Mouse (Mus musculus) embryonic facial prominence, embryonic 11.5 days (tissue): ENCODE data around the gene Ppm1j. TPM values are rescaled to one million over a fixed set of nuclear protein-coding genes. Genes with fewer than 3 reads are reported as not detected.

Experiments used
- ATAC-seq: fragments of 200-750 bp; cut with Nextera tagmentation; replicated peaks from 2 replicates; pipeline ENCODE4 v1.8.0; 2017; ENCODE audit warnings: low read depth; ENCODE audit not compliant: insufficient number of reproducible peaks, low FRiP score, low TSS enrichment
- DNase-seq: peaks from one replicate; pipeline ENCODE4 v3.0.0-alpha.2; 2015; ENCODE audit warnings: low spot score
- H3K27ac ChIP-seq: fragments of 300-500 bp; sonication (generic); replicated peaks from 2 replicates; pipeline ENCODE4 v1.5.1; 2014; ENCODE audit warnings: mild to moderate bottlenecking, low read depth, low read length, control low read depth
- H3K27me3 ChIP-seq: fragments of 300-500 bp; sonication (generic); 2 replicates; pipeline ENCODE4 v1.6.1; 2014; ENCODE audit warnings: mild to moderate bottlenecking, low read length, moderate library complexity, mixed read lengths; ENCODE audit not compliant: control insufficient read depth, insufficient read depth
- H3K36me3 ChIP-seq: fragments of 300-500 bp; sonication (generic); replicated peaks from 2 replicates; pipeline ENCODE4 v1.6.1; 2014; ENCODE audit warnings: low read depth, mild to moderate bottlenecking, low read length, moderate library complexity, mixed read lengths; ENCODE audit not compliant: control insufficient read depth, insufficient read depth
- H3K4me1 ChIP-seq: fragments of 300-500 bp; sonication (generic); 2 replicates; pipeline ENCODE4 v1.6.1; 2014; ENCODE audit warnings: low read length, mixed read lengths; ENCODE audit not compliant: control insufficient read depth, insufficient read depth
- H3K4me2 ChIP-seq: fragments of 300-500 bp; sonication (generic); 2 replicates; pipeline ENCODE4 v1.6.1; 2014; ENCODE audit warnings: low read depth, mild to moderate bottlenecking, control low read depth, low read length, moderate library complexity
- H3K4me3 ChIP-seq: fragments of 300-500 bp; sonication (generic); 2 replicates; pipeline ENCODE4 v1.5.1; 2014; ENCODE audit warnings: low read depth, low read length, control low read depth
- H3K9ac ChIP-seq: fragments of 300-500 bp; sonication (generic); replicated peaks from 2 replicates; pipeline ENCODE4 v1.6.1; 2014; ENCODE audit warnings: mild to moderate bottlenecking, control low read depth, low read length
- H3K9me3 ChIP-seq: fragments of 300-500 bp; sonication (generic); replicated peaks from 2 replicates; pipeline ENCODE4 v1.6.1; 2016; ENCODE audit warnings: mild to moderate bottlenecking, low read length, inconsistent platforms, mixed read lengths; ENCODE audit not compliant: control insufficient read depth
- WGBS: fragments of 180-500 bp; shearing (Covaris S2); extraction: QIAGEN DNeasy Blood & Tissue Kit; methylation state at CpG from one replicate; pipeline ENCODE4 v1.1.7; 2014; 5-methylcytosine and 5-hydroxymethylcytosine counted together
- polyA plus RNA-seq: library from polyadenylated mRNA; unstranded; fragments of >200 nt; fragmentation: Nextera tagmentation; extraction: Ambion mirVana; gene quantifications from 2 replicates; pipeline ENCODE4 v1.2.1, GENCODE M21; 2014

The Ppm1j gene
- polyA plus RNA-seq, 1 experiment from 2014 or later = 2.1 TPM

DNA sequence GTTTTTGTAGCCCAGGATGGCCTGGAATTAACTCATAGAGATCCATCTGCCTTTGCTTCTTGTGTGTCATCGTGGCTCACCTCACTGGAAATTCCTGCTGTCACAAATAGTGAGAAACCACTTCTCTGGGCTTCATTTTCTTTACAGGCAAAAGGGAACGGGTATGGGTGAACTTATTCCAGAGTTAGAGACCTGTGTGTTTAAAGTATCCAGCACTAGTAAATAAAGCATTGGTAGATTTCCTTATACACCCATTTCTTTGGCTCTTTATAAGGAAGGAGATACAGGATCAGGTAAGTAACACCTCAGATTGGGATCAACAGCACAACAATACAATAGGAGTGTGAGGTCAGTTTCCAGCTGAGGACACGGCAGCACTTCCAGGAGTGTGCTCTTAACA, 7.2 kb downstream of the Ppm1j start, which contains the start of gene Rhoc:
Gene Rhoc (plus strand): TSS at position 301 of the 400 bp plus-strand sequence.
- H3K4me2 ChIP-seq = peak within 1 kb of the TSS; percentile 65
- H3K4me3 ChIP-seq = peak within 1 kb of the TSS; percentile 61
- no peaks in the 10 kb centered on the region; the same call in 1 of the 2 replicates for H3K36me3 ChIP-seq
- H3K9ac ChIP-seq = peak within 1 kb of the TSS; percentile 76
- H3K27ac ChIP-seq = peak within 1 kb of the TSS; percentile 56; the same call in 1 of the 2 replicates
- peaks cover 9% of the 10 kb centered on the region for H3K27me3 ChIP-seq
- peaks cover 8% of the 10 kb centered on the region for H3K4me1 ChIP-seq
- ATAC-seq = no peak
- DNase-seq = no peak
- 32% methylated on average over 3 of the region's 3 CpGs for WGBS
- no peaks in the 10 kb centered on the region for H3K9me3 ChIP-seq

DNA sequence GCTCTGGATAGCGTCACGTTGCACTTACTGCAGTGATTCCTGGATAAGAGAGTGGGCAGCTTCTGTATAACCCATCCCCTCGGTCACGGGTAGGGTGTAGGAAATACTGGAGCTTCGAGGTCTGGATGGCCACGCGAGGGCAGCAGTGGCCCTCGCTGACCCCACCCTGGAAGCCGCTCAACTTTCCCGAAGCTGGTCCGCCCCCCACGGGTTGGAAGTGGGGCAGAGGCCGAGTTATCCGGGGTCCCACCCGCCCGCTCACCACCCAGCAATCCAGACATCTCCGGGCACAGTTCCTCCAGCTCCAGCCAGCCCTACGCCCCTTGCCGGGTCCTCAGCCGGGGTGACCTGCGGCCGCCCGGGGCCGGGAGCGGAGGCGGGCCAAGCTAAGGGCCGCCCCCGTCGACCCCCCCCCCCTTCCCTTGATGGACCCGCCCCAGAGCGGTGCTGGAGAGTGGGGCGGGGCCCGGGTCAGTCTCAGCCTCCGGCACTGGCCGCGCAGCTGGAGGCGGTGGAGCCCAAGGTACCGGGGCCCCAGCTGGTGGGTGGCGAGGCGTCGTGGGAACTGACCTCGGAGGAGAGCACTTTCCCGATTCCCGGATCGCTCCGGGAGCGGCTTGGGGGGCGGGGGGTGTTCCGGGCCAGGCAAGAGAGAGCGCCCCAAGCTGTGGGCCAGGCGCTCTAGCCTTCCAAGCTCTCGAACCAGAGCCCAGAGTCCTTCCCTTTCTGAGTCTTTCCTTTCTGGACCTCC, 7.9 kb downstream of the Ppm1j start:
- DNase-seq = peak; percentile 83
- Histone ChIP-seq H3K4me1 (peaks cover 8% of the 10 kb centered on the region), H3K27me3 (peaks cover 3% of the 10 kb centered on the region; the same call in 1 of the 2 replicates)

DNA sequence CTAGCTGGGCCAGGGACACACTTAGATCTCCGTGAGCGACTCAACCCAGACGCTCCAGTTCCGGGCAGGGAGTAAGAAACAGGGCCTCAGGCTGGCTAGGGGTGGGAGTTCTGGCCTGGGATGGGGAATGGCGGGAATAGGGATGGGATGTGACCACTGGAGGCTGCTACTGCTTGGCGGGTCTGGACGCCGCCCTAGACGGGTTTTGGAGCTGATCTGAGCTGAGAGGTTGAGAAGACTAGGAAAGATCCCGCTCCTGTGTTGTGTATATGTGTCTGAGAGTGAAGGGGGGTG, 8.4 kb downstream of the Ppm1j start:
- peak; percentile 52 for DNase-seq
- Histone ChIP-seq H3K27ac (peak overlapping the region; percentile 56; the same call in 1 of the 2 replicates), H3K27me3 (no peaks in the 10 kb centered on the region; the same call in 1 of the 2 replicates), H3K4me2 (peak overlapping the region; percentile 65), H3K9me3 (no peaks in the 10 kb centered on the region), H3K4me1 (peaks cover 12% of the 10 kb centered on the region), H3K4me3 (peak overlapping the region; percentile 61), H3K9ac (peak overlapping the region; percentile 76), H3K36me3 (no peaks in the 10 kb centered on the region; the same call in 1 of the 2 replicates)
- peak; percentile 5 for ATAC-seq
- WGBS = 0% methylated on average over 10 of the region's 10 CpGs

More for the DNA sequence above, 7.9 kb downstream of the Ppm1j start:
- H3K4me3 ChIP-seq = peak overlapping the region; percentile 61
- H3K9ac ChIP-seq = peak overlapping the region; percentile 76
- under 1% methylated on average over 42 of the region's 52 CpGs for WGBS
- H3K27ac ChIP-seq = peak overlapping the region; percentile 56; the same call in 1 of the 2 replicates
- peak; percentile 85 for ATAC-seq
- no peaks in the 10 kb centered on the region; the same call in 1 of the 2 replicates for H3K36me3 ChIP-seq
- peak overlapping the region; percentile 65 for H3K4me2 ChIP-seq
- no peaks in the 10 kb centered on the region for H3K9me3 ChIP-seq

DNA sequence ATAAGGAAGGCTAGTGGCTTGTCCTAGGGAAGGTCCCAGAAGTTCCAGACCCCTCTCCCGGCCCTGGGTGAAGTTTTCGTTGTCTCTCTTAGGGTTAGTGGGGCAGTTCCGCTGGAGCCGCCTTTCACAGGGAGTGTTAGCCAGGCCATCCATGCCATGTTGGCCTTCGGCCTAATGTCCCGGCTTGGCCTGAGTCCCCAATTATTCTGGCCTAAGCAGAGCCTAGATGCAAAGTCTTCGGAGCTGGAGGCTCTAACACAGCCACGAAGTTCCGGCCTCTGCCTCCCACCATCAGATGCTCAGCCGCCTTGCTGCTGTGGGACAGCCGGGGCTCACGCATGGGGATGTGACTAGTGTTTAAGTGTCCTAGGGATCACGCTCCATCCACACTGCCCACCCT, 9.0 kb downstream of the Ppm1j start:
- Histone ChIP-seq H3K4me2 (peak overlapping the region; percentile 65), H3K27ac (peak overlapping the region; percentile 72), H3K4me1 (peaks cover 14% of the 10 kb centered on the region), H3K27me3 (no peaks in the 10 kb centered on the region; the same call in 1 of the 2 replicates), H3K4me3 (peak overlapping the region; percentile 61), H3K36me3 (no peaks in the 10 kb centered on the region; the same call in 1 of the 2 replicates), H3K9me3 (no peaks in the 10 kb centered on the region), H3K9ac (peak overlapping the region; percentile 76)
- no peak for DNase-seq
- WGBS = 24% methylated on average over 13 of the region's 13 CpGs
- no peak for ATAC-seq

DNA sequence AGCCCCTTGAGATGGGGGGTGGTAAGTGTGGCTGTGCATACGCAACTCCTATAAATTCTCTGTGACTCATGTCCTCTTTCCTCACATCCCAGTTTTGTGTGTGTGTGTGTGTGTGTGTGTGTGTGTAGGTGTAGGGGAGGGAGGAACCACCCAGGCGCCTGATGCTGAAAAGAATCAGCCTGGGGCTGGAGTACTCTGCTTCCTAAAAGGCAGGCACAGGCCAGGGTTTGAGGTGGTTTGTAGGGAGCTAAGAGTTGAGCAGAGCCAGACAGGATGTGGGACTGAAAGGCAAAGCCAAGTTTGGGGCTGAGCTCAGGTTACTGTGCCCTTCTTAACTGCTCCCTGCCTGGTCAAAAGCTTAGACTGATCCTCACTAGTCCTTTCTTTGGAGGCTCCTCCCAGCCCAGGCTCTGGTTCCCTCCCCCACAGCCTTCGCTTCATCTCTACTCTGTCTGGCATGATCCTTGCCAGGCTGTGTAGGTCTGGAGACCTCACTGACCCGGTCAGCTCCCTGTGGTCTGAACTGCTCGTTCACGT, 9.6 kb downstream of the Ppm1j start:
- Histone ChIP-seq H3K9ac (peak overlapping the region; percentile 76), H3K9me3 (no peaks in the 10 kb centered on the region), H3K36me3 (no peaks in the 10 kb centered on the region; the same call in 1 of the 2 replicates), H3K27ac (peak overlapping the region; percentile 72), H3K27me3 (no peaks in the 10 kb centered on the region; the same call in 1 of the 2 replicates), H3K4me2 (peak overlapping the region; percentile 65), H3K4me3 (peak overlapping the region; percentile 61), H3K4me1 (peaks cover 14% of the 10 kb centered on the region)
- DNase-seq = peak; percentile 73
- ATAC-seq = peak; percentile 42
- 13% methylated on average over 6 of the region's 6 CpGs for WGBS

DNA sequence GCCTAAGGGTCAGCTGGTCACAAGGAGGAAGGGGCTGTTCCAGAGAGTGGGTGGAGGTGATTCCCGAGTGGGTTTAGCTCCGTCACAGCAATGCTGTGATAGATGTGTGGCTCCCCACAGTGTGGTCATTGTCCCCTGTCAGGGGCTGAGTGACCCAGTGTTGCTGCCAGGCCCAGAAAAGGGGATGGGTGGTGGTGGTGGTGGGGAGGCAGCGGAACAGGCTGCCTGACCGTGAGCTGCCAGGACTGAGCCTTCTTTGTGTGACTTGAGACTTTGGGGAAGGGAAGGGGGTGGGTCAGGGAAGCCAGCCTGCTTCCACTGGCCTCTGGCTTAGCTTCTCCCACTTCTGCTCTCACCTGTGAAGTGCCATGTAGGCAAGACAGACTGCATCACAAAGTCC, 10.2 kb downstream of the Ppm1j start:
- Histone ChIP-seq H3K27me3 (no peaks in the 10 kb centered on the region), H3K4me1 (peaks cover 14% of the 10 kb centered on the region), H3K27ac (peak overlapping the region; percentile 72), H3K9me3 (no peaks in the 10 kb centered on the region), H3K4me3 (peak overlapping the region; percentile 61), H3K9ac (peak overlapping the region; percentile 76), H3K36me3 (no peaks in the 10 kb centered on the region; the same call in 1 of the 2 replicates), H3K4me2 (peak overlapping the region; percentile 65)
- WGBS = 17% methylated on average over 4 of the region's 4 CpGs
- no peak for ATAC-seq
- no peak for DNase-seq

DNA sequence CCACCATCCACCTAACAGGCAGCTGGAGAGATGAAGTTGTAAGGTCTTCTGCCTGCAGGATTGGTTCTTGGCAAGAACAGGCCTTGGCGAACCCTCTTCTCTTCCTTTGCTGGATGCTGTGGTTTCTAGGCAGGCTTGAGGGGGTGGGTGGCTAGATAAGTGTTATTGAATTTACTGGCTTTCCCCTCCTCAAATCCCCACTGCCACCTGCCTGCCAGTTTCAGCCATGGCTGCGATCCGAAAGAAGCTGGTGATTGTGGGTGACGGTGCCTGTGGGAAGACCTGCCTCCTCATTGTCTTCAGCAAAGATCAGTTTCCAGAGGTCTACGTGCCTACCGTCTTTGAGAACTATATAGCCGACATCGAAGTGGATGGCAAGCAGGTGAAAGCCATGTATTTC, 10.8 kb downstream of the Ppm1j start:
- no peak overlapping the region for H3K9ac ChIP-seq
- no peak for ATAC-seq
- no peaks in the 10 kb centered on the region; the same call in 1 of the 2 replicates for H3K36me3 ChIP-seq
- no peaks in the 10 kb centered on the region for H3K27me3 ChIP-seq
- no peak overlapping the region for H3K4me3 ChIP-seq
- peaks cover 14% of the 10 kb centered on the region for H3K4me1 ChIP-seq
- 90% methylated on average over 8 of the region's 8 CpGs for WGBS
- H3K4me2 ChIP-seq = no peak overlapping the region
- H3K27ac ChIP-seq = no peak overlapping the region
- no peaks in the 10 kb centered on the region for H3K9me3 ChIP-seq
- DNase-seq = no peak
